Mouse (Mus musculus) thymus, adult 2 months (tissue): ENCODE data around the gene Rasa2.

Source experiments
- CTCF ChIP-seq: fragments of 200-500 bp; IDR thresholded peaks from 2 replicates; pipeline ENCODE4 v1.5.1; 2012; ENCODE audit warnings: mild to moderate bottlenecking, control low read depth, low read length, moderate library complexity, borderline replicate concordance; ENCODE audit not compliant: control insufficient read depth, poor library complexity, insufficient read depth; ENCODE audit errors: extremely low read depth
- POLR2A ChIP-seq: fragments of 200-500 bp; IDR thresholded peaks from 2 replicates; pipeline ENCODE4 v1.6.1; 2012; ENCODE audit warnings: mild to moderate bottlenecking, low read length, control low read depth, moderate library complexity; ENCODE audit not compliant: control insufficient read depth, poor library complexity, insufficient read depth; ENCODE audit errors: extremely low read depth

GRCm38 (mm10) chr9:96632756-96633155, 1.3 kb upstream of the Rasa2 start:
- TF ChIP-seq POLR2A (no peak), CTCF (no peak)
